Comparison of ENCODE assay signal across 19 mouse cellular contexts in the genomic region with DNA sequence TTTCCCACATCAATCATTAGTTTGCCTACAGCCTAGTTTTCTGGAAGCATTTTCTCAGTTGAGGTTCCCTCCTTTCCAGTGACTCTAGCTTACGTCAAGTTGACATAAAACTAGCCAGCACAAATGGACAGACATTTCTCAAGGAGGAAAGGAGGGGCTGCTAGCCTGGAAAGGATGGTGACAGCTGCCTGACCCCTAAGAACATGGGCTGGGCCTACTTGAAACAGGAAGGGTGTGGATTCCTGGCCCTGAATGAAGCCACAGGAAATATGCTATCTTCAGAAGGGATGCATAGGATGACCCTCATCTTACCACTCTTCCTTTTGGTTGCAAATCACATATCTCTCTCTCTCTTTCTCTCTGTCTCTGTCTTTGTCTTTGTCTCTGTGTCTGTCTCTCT.
A peak's percentile ranks its signal among the peaks of the same experiment; 100 is the strongest.
DNase-seq lines count a peak whose midpoint lies in the region; ATAC-seq and TF ChIP-seq lines count a peak whose summit lies in the region.
"Had no signal": no experiment of that assay in that cellular context is flagged by ENCODE, and none has a peak within 500 bp of the region (broad histone marks: within the 10 kb centered on the region; RNA-seq: fewer than 3 reads in every experiment).

No protein-coding gene starts in this region.

- no peak for TF ChIP-seq CTCF in lung, postnatal 0 days (IDR thresholded peaks at IDR 0.05)

- no peaks in the 10 kb centered on the region for H3K4me1 ChIP-seq in lung, postnatal 0 days (ENCODE audit: insufficient read depth, low read depth, low read length)
- H3K4me1 ChIP-seq: embryonic facial prominence, embryonic 12.5 days; forebrain, embryonic 13.5 days; forebrain, embryonic 15.5 days had no signal

- H3K9ac ChIP-seq in lung, postnatal 0 days (replicated peaks; ENCODE audit: low read depth): no peak overlapping the region
- H3K9ac ChIP-seq: embryonic facial prominence, embryonic 12.5 days; forebrain, embryonic 13.5 days; forebrain, embryonic 15.5 days had no signal

- H3K27me3 ChIP-seq in lung, postnatal 0 days (replicated peaks; ENCODE audit: insufficient read depth, low read length): no peaks in the 10 kb centered on the region
- H3K27me3 ChIP-seq: embryonic facial prominence, embryonic 12.5 days; forebrain, embryonic 13.5 days; forebrain, embryonic 15.5 days had no signal

- peak; percentile 85 for TF ChIP-seq EP300 in lung, postnatal 0 days (IDR thresholded peaks at IDR 0.05)

- peak; percentile 58 for ATAC-seq in lung, postnatal 0 days
- no peak for ATAC-seq in frontal cortex, adult (ENCODE audit: low TSS enrichment)
- ATAC-seq: forebrain, embryonic 13.5 days; forebrain, embryonic 15.5 days had no signal

- 67% methylated on average over 1 of the region's 1 CpGs for WGBS in lung, postnatal 0 days

- H3K4me2 ChIP-seq in lung, postnatal 0 days (replicated peaks; ENCODE audit: low read depth, low read length): no peak overlapping the region
- H3K4me2 ChIP-seq: embryonic facial prominence, embryonic 12.5 days; forebrain, embryonic 13.5 days; forebrain, embryonic 15.5 days had no signal

- H3K36me3 ChIP-seq in lung, postnatal 0 days (ENCODE audit: insufficient read depth, low read length): no peaks in the 10 kb centered on the region
- H3K36me3 ChIP-seq: embryonic facial prominence, embryonic 10.5 days; embryonic facial prominence, embryonic 12.5 days; forebrain, embryonic 15.5 days had no signal

- peak; percentile 93 for DNase-seq in heart, adult 11 months
- no peak for DNase-seq in heart, adult 18-20 months
- DNase-seq in lung, postnatal 0 days (ENCODE audit: low spot score): peak; percentile 34
- DNase-seq in lung, postnatal 4 days: no peak
- DNase-seq in lung, postnatal 36 days: peak; percentile 18
- no peak for DNase-seq in lung, postnatal 14 days
- DNase-seq: adrenal gland, adult 2 months; adrenal gland, postnatal 10 days; adrenal gland, postnatal 25 days; cerebellum, adult 11-12 months; cerebellum, adult 2 months; cerebellum, adult 9-10 months; cerebellum, postnatal 10 days; cerebellum, postnatal 25 days had no signal

- no peak overlapping the region for H3K4me3 ChIP-seq in lung, postnatal 0 days (ENCODE audit: low read depth, low read length)
- H3K4me3 ChIP-seq: embryonic facial prominence, embryonic 10.5 days; embryonic facial prominence, embryonic 12.5 days; forebrain, embryonic 13.5 days; forebrain, embryonic 15.5 days had no signal

- H3K9me3 ChIP-seq in lung, postnatal 0 days (ENCODE audit: low read length): no peaks in the 10 kb centered on the region
- H3K9me3 ChIP-seq: embryonic facial prominence, embryonic 10.5 days; embryonic facial prominence, embryonic 12.5 days; forebrain, embryonic 13.5 days; forebrain, embryonic 15.5 days had no signal

- H3K27ac ChIP-seq in lung, postnatal 0 days (ENCODE audit: low read length): no peak overlapping the region
- H3K27ac ChIP-seq: embryonic facial prominence, embryonic 10.5 days; embryonic facial prominence, embryonic 12.5 days; forebrain, embryonic 13.5 days; forebrain, embryonic 15.5 days had no signal

Comparison
In these comparisons a context has a peak if more than half of its experiments do, and no peak if none do; other contexts are left out.
1. DNase-seq: peak in heart, adult 11 months (single experiment), lung, postnatal 0 days (single experiment) and lung, postnatal 36 days (single experiment); none in heart, adult 18-20 months (0 of 2), lung, postnatal 4 days (0 of 2) and lung, postnatal 14 days (single experiment).